Mouse (Mus musculus) neural tube, embryonic 15.5 days (tissue): ENCODE measurements around the gene Serpinb1c. TPM values are rescaled to one million over a fixed set of nuclear protein-coding genes. Genes with fewer than 3 reads are reported as not detected.
"Not testable (repeated sequence)": the region's sequence is repeated elsewhere in the genome, so short reads cannot be mapped to it uniquely, and the experiment has no call there.

ENCODE experiments used
- ATAC-seq: fragments of 200-750 bp; cut with Nextera tagmentation; 2 replicates; pipeline ENCODE4 v1.8.0; 2017; ENCODE audit warnings: mild to moderate bottlenecking, moderate TSS enrichment, moderate library complexity; ENCODE audit not compliant: low FRiP score
- H3K27ac ChIP-seq: fragments of 300-500 bp; sonication (generic); replicated peaks from 2 replicates; pipeline ENCODE4 v1.5.1; 2015; ENCODE audit warnings: mild to moderate bottlenecking, inconsistent platforms
- H3K27me3 ChIP-seq: fragments of 300-500 bp; sonication (generic); replicated peaks from 2 replicates; pipeline ENCODE4 v1.6.1; 2015; ENCODE audit warnings: inconsistent platforms
- H3K36me3 ChIP-seq: fragments of 300-500 bp; sonication (generic); 2 replicates; pipeline ENCODE4 v1.6.1; 2015; ENCODE audit warnings: inconsistent platforms
- H3K4me1 ChIP-seq: fragments of 300-500 bp; sonication (generic); 2 replicates; pipeline ENCODE4 v1.6.1; 2015; ENCODE audit warnings: inconsistent platforms
- H3K4me2 ChIP-seq: fragments of 300-500 bp; sonication (generic); 2 replicates; pipeline ENCODE4 v1.6.1; 2015; ENCODE audit warnings: inconsistent platforms, mild to moderate bottlenecking, moderate library complexity
- H3K4me3 ChIP-seq: fragments of 300-500 bp; sonication (generic); replicated peaks from 2 replicates; pipeline ENCODE4 v1.5.1; 2015; ENCODE audit warnings: mild to moderate bottlenecking, inconsistent platforms
- H3K9ac ChIP-seq: fragments of 300-500 bp; sonication (generic); replicated peaks from 2 replicates; pipeline ENCODE4 v1.6.1; 2015; ENCODE audit warnings: mild to moderate bottlenecking, inconsistent platforms
- H3K9me3 ChIP-seq: fragments of 300-500 bp; sonication (generic); replicated peaks from 2 replicates; pipeline ENCODE4 v1.6.1; 2016; ENCODE audit warnings: inconsistent platforms
- WGBS: fragments of 180-500 bp; shearing (Covaris S2); methylation state at CpG from one replicate; pipeline ENCODE4 v1.1.7; 2015; ENCODE audit warnings: mixed read lengths; 5-methylcytosine and 5-hydroxymethylcytosine counted together
- polyA plus RNA-seq: library from polyadenylated mRNA; unstranded; fragments of >200 nt; fragmentation: Nextera tagmentation; extraction: Ambion mirVana; gene quantifications from 2 replicates; pipeline ENCODE4 v1.2.1, GENCODE M21; 2015

Gene Serpinb1c
- polyA plus RNA-seq, 1 experiment from 2014 or later = 0.20 TPM

- H3K4me1 ChIP-seq, H3K4me3 ChIP-seq, H3K36me3 ChIP-seq, ATAC-seq, H3K9me3 ChIP-seq, H3K27ac ChIP-seq, H3K9ac ChIP-seq, H3K27me3 ChIP-seq, H3K4me2 ChIP-seq: not testable (repeated sequence)
- WGBS = 91% methylated on average over 3 of the region's 3 CpGs
Observed at GRCm38 (mm10) chr13:32864529-32864928, 33.5 kb downstream of the Serpinb1c start.

GRCm38 (mm10) chr13:32863456-32863855 lies 34.6 kb downstream of the Serpinb1c start:
- H3K9me3 ChIP-seq = no peaks in the 10 kb centered on the region
- no peak for ATAC-seq
- no peak overlapping the region for H3K27ac ChIP-seq
- H3K4me2 ChIP-seq = no peak overlapping the region
- no peaks in the 10 kb centered on the region for H3K4me1 ChIP-seq
- no peak overlapping the region for H3K4me3 ChIP-seq
- H3K27me3 ChIP-seq = no peaks in the 10 kb centered on the region
- no peaks in the 10 kb centered on the region for H3K36me3 ChIP-seq
- no peak overlapping the region for H3K9ac ChIP-seq

- no peak overlapping the region for H3K27ac ChIP-seq
- no peak for ATAC-seq
- 87% methylated on average over 3 of the region's 3 CpGs for WGBS
Observed at GRCm38 (mm10) chr13:32860821-32861220, 37.2 kb downstream of the Serpinb1c start.

GRCm38 (mm10) chr13:32853073-32853472 lies 44.9 kb downstream of the Serpinb1c start:
- H3K4me2 ChIP-seq = no peak overlapping the region
- no peak overlapping the region for H3K27ac ChIP-seq
- H3K9me3 ChIP-seq = no peaks in the 10 kb centered on the region
- no peaks in the 10 kb centered on the region for H3K27me3 ChIP-seq
- H3K4me1 ChIP-seq = 0 out of 2 replicates have a peak, but pooled peaks cover 3% of the 10 kb centered on the region
- H3K9ac ChIP-seq = no peak overlapping the region
- no peak for ATAC-seq
- WGBS = 55% methylated on average over 2 of the region's 2 CpGs
- no peaks in the 10 kb centered on the region for H3K36me3 ChIP-seq
- H3K4me3 ChIP-seq = no peak overlapping the region

More at GRCm38 (mm10) chr13:32860821-32861220, 37.2 kb downstream of the Serpinb1c start:
- no peaks in the 10 kb centered on the region for H3K9me3 ChIP-seq
- H3K4me1 ChIP-seq = no peaks in the 10 kb centered on the region
- H3K4me3 ChIP-seq = no peak overlapping the region
- no peaks in the 10 kb centered on the region for H3K27me3 ChIP-seq
- H3K9ac ChIP-seq = no peak overlapping the region
- H3K4me2 ChIP-seq = no peak overlapping the region
- H3K36me3 ChIP-seq = no peaks in the 10 kb centered on the region

GRCm38 (mm10) chr13:32852539-32852938 lies 45.5 kb downstream of the Serpinb1c start:
- Histone ChIP-seq H3K4me1 (0 out of 2 replicates have a peak, but pooled peaks cover 3% of the 10 kb centered on the region), H3K36me3 (no peaks in the 10 kb centered on the region), H3K4me3 (no peak overlapping the region), H3K27me3 (no peaks in the 10 kb centered on the region), H3K9me3 (no peaks in the 10 kb centered on the region), H3K4me2 (no peak overlapping the region), H3K9ac (no peak overlapping the region), H3K27ac (no peak overlapping the region)
- WGBS = 95% methylated on average over 4 of the region's 4 CpGs
- ATAC-seq = no peak

GRCm38 (mm10) chr13:32851967-32852366 lies 46.0 kb downstream of the Serpinb1c start:
- no peak overlapping the region for H3K9ac ChIP-seq
- H3K27me3 ChIP-seq = no peaks in the 10 kb centered on the region
- H3K9me3 ChIP-seq = no peaks in the 10 kb centered on the region
- no peak overlapping the region for H3K27ac ChIP-seq
- H3K36me3 ChIP-seq = no peaks in the 10 kb centered on the region
- ATAC-seq = peak; percentile 87
- 0 out of 2 replicates have a peak, but pooled peaks cover 3% of the 10 kb centered on the region for H3K4me1 ChIP-seq
- 15% methylated on average over 7 of the region's 7 CpGs for WGBS
- no peak overlapping the region for H3K4me3 ChIP-seq
- no peak overlapping the region for H3K4me2 ChIP-seq

GRCm38 (mm10) chr13:32850668-32851404 lies 47.2 kb downstream of the Serpinb1c start, which contains the start of gene Serpinb1a:
Serpinb1a (minus strand) TSS chr13:32851185.
- Histone ChIP-seq H3K36me3 (no peaks in the 10 kb centered on the region), H3K27ac (no peak within 1 kb of the TSS), H3K9ac (no peak within 1 kb of the TSS), H3K4me1 (0 out of 2 replicates have a peak, but pooled peaks cover 3% of the 10 kb centered on the region), H3K9me3 (no peaks in the 10 kb centered on the region), H3K4me2 (no peak within 1 kb of the TSS), H3K4me3 (no peak within 1 kb of the TSS), H3K27me3 (no peaks in the 10 kb centered on the region)
- 64% methylated on average over 10 of the region's 10 CpGs for WGBS
- ATAC-seq = no peak

GRCm38 (mm10) chr13:32850156-32850555 lies 47.9 kb downstream of the Serpinb1c start:
- H3K4me3 ChIP-seq = no peak overlapping the region
- H3K9ac ChIP-seq = no peak overlapping the region
- no peak overlapping the region for H3K4me2 ChIP-seq
- H3K9me3 ChIP-seq = no peaks in the 10 kb centered on the region
- H3K27me3 ChIP-seq = no peaks in the 10 kb centered on the region
- no peak for ATAC-seq
- H3K27ac ChIP-seq = no peak overlapping the region
- WGBS = 70% methylated on average over 1 of the region's 1 CpGs
- H3K4me1 ChIP-seq = 0 out of 2 replicates have a peak, but pooled peaks cover 3% of the 10 kb centered on the region
- H3K36me3 ChIP-seq = no peaks in the 10 kb centered on the region

- Histone ChIP-seq H3K4me2 (no peak overlapping the region), H3K27ac (no peak overlapping the region), H3K27me3 (no peaks in the 10 kb centered on the region), H3K36me3 (no peaks in the 10 kb centered on the region), H3K9ac (no peak overlapping the region), H3K4me3 (no peak overlapping the region), H3K9me3 (no peaks in the 10 kb centered on the region), H3K4me1 (0 out of 2 replicates have a peak, but pooled peaks cover 3% of the 10 kb centered on the region)
- no peak for ATAC-seq
Observed at GRCm38 (mm10) chr13:32849531-32850123, 48.4 kb downstream of the Serpinb1c start.

GRCm38 (mm10) chr13:32849092-32849491 lies 48.9 kb downstream of the Serpinb1c start:
- Histone ChIP-seq H3K4me2 (no peak overlapping the region), H3K27me3 (no peaks in the 10 kb centered on the region), H3K9ac (no peak overlapping the region), H3K4me1 (0 out of 2 replicates have a peak, but pooled peaks cover 3% of the 10 kb centered on the region), H3K9me3 (no peaks in the 10 kb centered on the region), H3K4me3 (no peak overlapping the region), H3K36me3 (no peaks in the 10 kb centered on the region), H3K27ac (no peak overlapping the region)
- ATAC-seq = no peak
- WGBS = 32% methylated on average over 4 of the region's 4 CpGs

- Histone ChIP-seq H3K27me3 (no peaks in the 10 kb centered on the region), H3K4me1 (0 out of 2 replicates have a peak, but pooled peaks cover 3% of the 10 kb centered on the region), H3K9me3 (no peaks in the 10 kb centered on the region), H3K9ac (no peak overlapping the region), H3K4me2 (no peak overlapping the region), H3K36me3 (no peaks in the 10 kb centered on the region), H3K27ac (no peak overlapping the region), H3K4me3 (no peak overlapping the region)
- ATAC-seq = no peak
Observed at GRCm38 (mm10) chr13:32846221-32846620, 51.8 kb downstream of the Serpinb1c start.

- H3K4me3 ChIP-seq = no peak overlapping the region
- no peak overlapping the region for H3K9ac ChIP-seq
- no peak overlapping the region for H3K4me2 ChIP-seq
- no peaks in the 10 kb centered on the region for H3K4me1 ChIP-seq
- 84% methylated on average over 3 of the region's 3 CpGs for WGBS
- no peaks in the 10 kb centered on the region for H3K9me3 ChIP-seq
- H3K36me3 ChIP-seq = no peaks in the 10 kb centered on the region
- H3K27me3 ChIP-seq = no peaks in the 10 kb centered on the region
- no peak overlapping the region for H3K27ac ChIP-seq
- ATAC-seq = no peak
Observed at GRCm38 (mm10) chr13:32841349-32841748, 56.7 kb downstream of the Serpinb1c start.
